ENCODE assay signal across 23 mouse cellular contexts in the genomic region with DNA sequence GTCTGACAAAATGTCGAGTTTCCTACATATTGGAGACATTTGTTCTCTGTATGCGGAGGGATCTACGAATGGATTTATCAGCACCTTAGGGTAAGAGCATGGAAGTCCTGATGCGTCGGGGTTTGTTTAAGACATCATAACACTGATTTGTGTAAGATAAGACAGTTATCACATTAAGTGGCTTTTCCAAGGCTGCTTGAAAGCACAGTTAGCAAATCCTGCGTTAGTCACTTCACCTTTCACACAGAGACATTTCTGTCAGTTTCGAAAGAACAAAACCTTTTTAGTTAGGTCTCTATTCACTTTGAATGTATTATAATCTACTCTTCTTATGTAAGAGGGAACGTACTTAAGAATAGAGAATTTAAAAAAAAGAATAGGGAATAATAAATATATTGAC. TPM values are rescaled to one million over a fixed set of nuclear protein-coding genes. Genes with fewer than 3 reads are reported as not detected.
DNase-seq lines count a peak whose midpoint lies in the region; ATAC-seq and TF ChIP-seq lines count a peak whose summit lies in the region.
"Had no signal": no experiment of that assay in that cellular context is flagged by ENCODE, and none has a peak within 500 bp of the region (broad histone marks: within the 10 kb centered on the region; RNA-seq: fewer than 3 reads in every experiment).

No protein-coding gene starts in this region.

- peaks cover 64% of the 10 kb centered on the region for H3K4me1 ChIP-seq in kidney, embryonic 15.5 days
- H3K4me1 ChIP-seq in lung, embryonic 16.5 days (replicated peaks; ENCODE audit: control insufficient read depth, insufficient read depth, low read length), result peaks cover 48% of the 10 kb centered on the region
- peaks cover 10% of the 10 kb centered on the region; the same call in 1 of the 2 replicates for H3K4me1 ChIP-seq in lung, postnatal 0 days (ENCODE audit: insufficient read depth, low read depth, low read length)
- H3K4me1 ChIP-seq: midbrain, embryonic 12.5 days had no signal

- intact Hi-C loops in gastrocnemius, adult 2 months (cut with DNase I), result no loop called here

- ATAC-seq in kidney, embryonic 15.5 days (replicated peaks; ENCODE audit: low FRiP score), result no peak
- ATAC-seq in lung, embryonic 16.5 days (ENCODE audit: low read depth), result no peak
- no peak for ATAC-seq in lung, postnatal 0 days
- ATAC-seq: Patski had no signal

- no peaks in the 10 kb centered on the region for H3K27me3 ChIP-seq in kidney, embryonic 15.5 days
- no peaks in the 10 kb centered on the region for H3K27me3 ChIP-seq in lung, embryonic 16.5 days (ENCODE audit: control insufficient read depth, insufficient read depth, low read depth, low read length)
- no peaks in the 10 kb centered on the region for H3K27me3 ChIP-seq in lung, postnatal 0 days (replicated peaks; ENCODE audit: insufficient read depth, low read length)
- H3K27me3 ChIP-seq: CH12.LX; embryonic facial prominence, embryonic 15.5 days; hindbrain, embryonic 15.5 days; midbrain, embryonic 12.5 days; Patski had no signal

- no peak overlapping the region for H3K4me3 ChIP-seq in gastrocnemius, adult 2 months
- no peak overlapping the region for H3K4me3 ChIP-seq in kidney, embryonic 15.5 days (replicated peaks)
- no peak overlapping the region for H3K4me3 ChIP-seq in lung, embryonic 16.5 days (ENCODE audit: low read length)
- H3K4me3 ChIP-seq in lung, postnatal 0 days (ENCODE audit: low read depth, low read length), result no peak overlapping the region
- H3K4me3 ChIP-seq: embryonic facial prominence, embryonic 15.5 days; hindbrain, embryonic 15.5 days; midbrain, embryonic 12.5 days had no signal

- no peak for TF ChIP-seq EP300 in lung, postnatal 0 days (IDR thresholded peaks at IDR 0.05)

- DNase-seq in gastrocnemius, adult 2 months, result no peak
- DNase-seq in gastrocnemius, postnatal 10 days, result no peak
- no peak for DNase-seq in kidney, adult 11 months
- no peak for DNase-seq in lung, postnatal 0 days (ENCODE audit: low spot score)
- DNase-seq in right cerebral cortex, adult 18-20 months, result no peak
- DNase-seq: adrenal gland, adult 2 months; B cell, adult 2 months; cerebellum, adult 18-20 months; embryo, embryonic 11 days; gastrocnemius, postnatal 36 days; kidney, adult 9 months; right cerebral cortex, postnatal 14 days; thymus, adult 2 months; thymus, postnatal 4 days had no signal

- H3K9me3 ChIP-seq in kidney, embryonic 15.5 days (replicated peaks), result no peaks in the 10 kb centered on the region
- H3K9me3 ChIP-seq in lung, embryonic 16.5 days (ENCODE audit: control insufficient read depth, low read length), result no peaks in the 10 kb centered on the region
- no peaks in the 10 kb centered on the region for H3K9me3 ChIP-seq in lung, postnatal 0 days (ENCODE audit: low read length)
- H3K9me3 ChIP-seq: embryonic facial prominence, embryonic 15.5 days; G1E; hindbrain, embryonic 15.5 days; midbrain, embryonic 12.5 days had no signal

- peaks cover 16% of the 10 kb centered on the region for H3K36me3 ChIP-seq in kidney, embryonic 15.5 days
- H3K36me3 ChIP-seq in lung, embryonic 16.5 days (ENCODE audit: control insufficient read depth, insufficient read depth, low read length), result no peaks in the 10 kb centered on the region
- H3K36me3 ChIP-seq in lung, postnatal 0 days (ENCODE audit: insufficient read depth, low read length), result no peaks in the 10 kb centered on the region; the same call in none of the 2 replicates
- H3K36me3 ChIP-seq: embryonic facial prominence, embryonic 15.5 days; hindbrain, embryonic 15.5 days; midbrain, embryonic 12.5 days had no signal

- no peak for TF ChIP-seq CTCF in gastrocnemius, adult 2 months (IDR thresholded peaks at IDR 0.05)
- TF ChIP-seq CTCF in lung, postnatal 0 days (IDR thresholded peaks at IDR 0.05), result no peak

- 75% methylated on average over 8 of the region's 8 CpGs for WGBS in kidney, embryonic 15.5 days
- whole genome bisulfite sequencing in lung, embryonic 16.5 days, result 63% methylated on average over 8 of the region's 8 CpGs
- WGBS in lung, postnatal 0 days, result 70% methylated on average over 8 of the region's 8 CpGs

- H3K4me2 ChIP-seq in kidney, embryonic 15.5 days, result no peak overlapping the region
- H3K4me2 ChIP-seq in lung, embryonic 16.5 days (ENCODE audit: low read depth, low read length), result no peak overlapping the region
- no peak overlapping the region for H3K4me2 ChIP-seq in lung, postnatal 0 days (replicated peaks; ENCODE audit: low read depth, low read length)
- H3K4me2 ChIP-seq: heart, embryonic 11.5 days; hindbrain, embryonic 15.5 days; midbrain, embryonic 12.5 days had no signal

- H3K27ac ChIP-seq in gastrocnemius, adult 2 months, result peak overlapping the region; percentile 73
- peak overlapping the region; percentile 39; the same call in 1 of the 2 replicates for H3K27ac ChIP-seq in kidney, embryonic 15.5 days
- 0 out of 2 replicates have a peak overlapping the region, but pooled peaks have one; percentile 8 for H3K27ac ChIP-seq in lung, embryonic 16.5 days (ENCODE audit: low read length)
- no peak overlapping the region for H3K27ac ChIP-seq in lung, postnatal 0 days (ENCODE audit: low read length)
- H3K27ac ChIP-seq: embryonic facial prominence, embryonic 15.5 days; midbrain, embryonic 12.5 days had no signal

- no peak overlapping the region for H3K9ac ChIP-seq in kidney, embryonic 15.5 days
- no peak overlapping the region for H3K9ac ChIP-seq in lung, embryonic 16.5 days (ENCODE audit: low read length)
- H3K9ac ChIP-seq in lung, postnatal 0 days (replicated peaks; ENCODE audit: low read depth), result no peak overlapping the region
- H3K9ac ChIP-seq: embryonic facial prominence, embryonic 15.5 days; hindbrain, embryonic 15.5 days; midbrain, embryonic 12.5 days had no signal

RNA-seq across cellular contexts. Expression of a gene that starts 24.1 kb away (rescaled TPM):
- total RNA-seq in gastrocnemius, adult 2 months (2021), result 10 to 100 TPM; 14.1 to 21.3 TPM
- total RNA-seq in gastrocnemius, postnatal 10 days (2021), result 10 to 100 TPM; 19.7 to 30.6 TPM
- 18.6 and 19.4 TPM in 2 replicates for polyA plus RNA-seq in kidney, embryonic 15.5 days (2015; fragmentation: Nextera tagmentation; extraction: Ambion mirVana)
- polyA plus RNA-seq in lung, embryonic 16.5 days (2015; fragmentation: Nextera tagmentation; extraction: Ambion mirVana), result 12.4 and 13.0 TPM in 2 replicates
- polyA plus RNA-seq in lung, postnatal 0 days (2015; fragmentation: Nextera tagmentation; extraction: Ambion mirVana), result 9.2 and 11.6 TPM in 2 replicates

RNA-seq across cellular contexts. Expression of a gene that starts 51.6 kb away (rescaled TPM):
- total RNA-seq in gastrocnemius, adult 2 months (2021), result 1 to 10 TPM; 7.4 to 9.4 TPM
- 10 to 100 TPM; 11.4 to 13.6 TPM for total RNA-seq in gastrocnemius, postnatal 10 days (2021)
- 25.3 and 26.0 TPM in 2 replicates for polyA plus RNA-seq in kidney, embryonic 15.5 days (2015; fragmentation: Nextera tagmentation; extraction: Ambion mirVana)
- 26.0 and 26.7 TPM in 2 replicates for polyA plus RNA-seq in lung, embryonic 16.5 days (2015; fragmentation: Nextera tagmentation; extraction: Ambion mirVana)
- 33.4 and 33.9 TPM in 2 replicates for polyA plus RNA-seq in lung, postnatal 0 days (2015; fragmentation: Nextera tagmentation; extraction: Ambion mirVana)
